Mouse (Mus musculus) cerebellum, adult 2 months (tissue): Measurements from ENCODE around the gene C130032M10Rik. TPM values are rescaled to one million over a fixed set of nuclear protein-coding genes. Genes with fewer than 3 reads are reported as not detected.

Source experiments
- DNase-seq, 2 experiments: peaks; one replicate each; pipeline ENCODE4 v3.0.0; 2021
- H3K27ac ChIP-seq: fragments of 200-500 bp; 2 replicates; pipeline ENCODE4 v1.5.1; 2012; ENCODE audit warnings: low read length, control low read depth, inconsistent platforms; ENCODE audit not compliant: insufficient read depth
- H3K27me3 ChIP-seq: fragments of 200-500 bp; 2 replicates; pipeline ENCODE4 v1.6.1; 2012; ENCODE audit warnings: inconsistent platforms, mild to moderate bottlenecking, low read length, moderate library complexity; ENCODE audit not compliant: control insufficient read depth, insufficient read depth
- H3K4me1 ChIP-seq: fragments of 200-500 bp; 2 replicates; pipeline ENCODE4 v1.6.1; 2011; ENCODE audit warnings: low read length; ENCODE audit not compliant: control insufficient read depth, insufficient read depth
- H3K4me3 ChIP-seq: fragments of 200-500 bp; replicated peaks from 2 replicates; pipeline ENCODE3; 2011; ENCODE audit warnings: mild to moderate bottlenecking, low read depth, low read length, control low read depth; ENCODE audit not compliant: insufficient read depth
- CTCF ChIP-seq: fragments of 200-500 bp; IDR thresholded peaks from 2 replicates; pipeline ENCODE4 v1.5.1; 2011; ENCODE audit warnings: low read depth, mild to moderate bottlenecking, control low read depth, low read length, moderate library complexity, borderline replicate concordance; ENCODE audit not compliant: insufficient read depth
- POLR2A ChIP-seq: fragments of 200-500 bp; IDR thresholded peaks from 2 replicates; pipeline ENCODE4 v1.6.1; 2011; ENCODE audit warnings: low read length, control low read depth, borderline replicate concordance; ENCODE audit not compliant: insufficient read depth
- WGBS: fragments of 180-500 bp; shearing (Covaris S2); methylation state at CpG from one replicate; pipeline ENCODE4 v1.1.7; 2018; 5-methylcytosine and 5-hydroxymethylcytosine counted together
- polyA plus RNA-seq: library from polyadenylated mRNA; depleted of rRNA; stranded (reverse); fragments of >200 nt; gene quantifications from 2 replicates; pipeline ENCODE4 v1.2.3, GENCODE M21; 2012

Gene C130032M10Rik
- polyA plus RNA-seq, 1 experiment, result not detected

DNA sequence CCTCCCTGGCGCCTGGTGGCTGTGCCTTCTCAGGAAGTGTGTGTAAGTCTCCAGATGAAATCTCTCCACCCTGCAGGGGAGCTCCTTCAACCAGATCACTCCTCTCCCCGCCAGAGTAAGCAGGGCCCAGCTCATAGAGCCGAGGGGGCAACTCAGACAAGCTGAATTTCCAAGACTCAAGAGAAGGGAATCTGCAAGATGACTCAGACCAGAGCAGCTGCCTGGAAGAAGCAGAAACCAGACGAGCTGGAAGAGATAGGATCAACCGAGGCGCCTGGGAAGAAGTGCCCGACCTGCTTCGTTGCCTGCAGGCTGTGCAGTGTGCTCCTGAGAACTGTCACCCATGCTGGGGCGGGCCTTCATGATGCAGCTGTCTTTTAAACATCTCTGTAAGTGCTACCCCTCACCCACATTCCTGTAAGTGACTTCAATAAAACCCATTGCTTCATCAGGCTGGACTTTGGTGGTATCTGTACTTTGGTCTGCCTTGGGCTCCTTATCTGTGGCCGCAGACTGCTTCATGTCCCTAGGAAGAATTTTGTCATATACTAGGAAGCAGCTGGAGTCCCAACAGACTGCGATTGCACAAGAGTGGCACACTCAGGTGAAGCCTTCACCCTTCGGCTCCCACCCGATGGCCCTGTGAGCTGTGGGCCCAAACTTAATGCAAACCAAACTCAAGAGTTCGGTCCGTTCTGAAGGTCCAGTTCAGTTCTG lies 12.6 kb upstream of the C130032M10Rik start:
- no peak for DNase-seq
- Histone ChIP-seq H3K27me3 (no peaks in the 10 kb centered on the region), H3K4me1 (no peaks in the 10 kb centered on the region), H3K27ac (no peak overlapping the region), H3K4me3 (no peak overlapping the region)
- no peak for TF ChIP-seq CTCF
- TF ChIP-seq POLR2A, result no peak
- 70% methylated on average over 15 of the region's 15 CpGs for WGBS

DNA sequence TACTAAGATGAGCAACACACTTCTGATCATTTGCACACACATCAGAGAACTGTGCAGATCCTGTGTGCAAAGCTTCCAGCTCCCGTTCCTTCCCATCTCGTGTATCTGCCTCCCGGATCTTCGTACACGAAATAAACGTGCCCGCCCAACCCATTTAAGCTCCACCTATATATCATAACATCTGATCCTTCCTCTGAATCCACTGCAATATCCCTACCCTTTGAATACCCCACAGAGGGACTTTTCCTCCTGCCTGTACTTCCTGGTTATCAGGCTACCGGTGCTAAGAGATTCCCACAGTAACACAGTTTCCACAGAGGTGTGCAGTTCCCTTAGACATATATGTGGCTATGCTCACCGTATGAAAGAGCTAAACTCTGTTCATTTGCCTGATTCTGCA lies 10.7 kb upstream of the C130032M10Rik start, which contains the start of gene Ccr4:
Gene Ccr4, minus strand, starts transcription at position 101 of the 400 bp plus-strand sequence.
- Histone ChIP-seq H3K27me3 (no peaks in the 10 kb centered on the region; the same call in 1 of the 2 replicates), H3K4me3 (no peak within 1 kb of the TSS), H3K27ac (no peak within 1 kb of the TSS), H3K4me1 (no peaks in the 10 kb centered on the region)
- DNase-seq, result no peak
- 87% methylated on average over 9 of the region's 9 CpGs for WGBS
- TF ChIP-seq CTCF, result no peak
- TF ChIP-seq POLR2A, result no peak

DNA sequence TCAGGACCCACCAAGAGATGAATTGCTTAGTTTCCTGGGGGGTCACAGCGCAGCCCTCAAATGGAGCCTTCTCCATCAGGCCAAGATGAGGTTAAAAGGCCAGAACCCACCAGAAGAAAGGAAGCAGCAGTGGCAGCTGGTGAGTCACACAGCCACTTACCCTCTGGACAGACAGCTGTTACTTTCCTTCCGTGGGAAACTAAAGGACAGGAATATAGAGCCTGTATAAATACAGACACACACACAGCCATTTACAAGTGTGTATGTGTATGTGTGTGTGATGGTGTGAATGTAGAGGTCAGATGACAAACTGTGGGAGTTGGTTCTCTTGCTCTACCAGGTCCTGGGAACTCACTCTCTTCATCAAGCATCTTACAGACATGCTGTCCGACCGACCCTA lies 8.9 kb upstream of the C130032M10Rik start:
- WGBS, result 78% methylated on average over 4 of the region's 4 CpGs
- Histone ChIP-seq H3K4me3 (no peak overlapping the region), H3K27ac (no peak overlapping the region), H3K4me1 (no peaks in the 10 kb centered on the region), H3K27me3 (no peaks in the 10 kb centered on the region; the same call in 1 of the 2 replicates)
- TF ChIP-seq CTCF (no peak), POLR2A (no peak)
- no peak for DNase-seq

DNA sequence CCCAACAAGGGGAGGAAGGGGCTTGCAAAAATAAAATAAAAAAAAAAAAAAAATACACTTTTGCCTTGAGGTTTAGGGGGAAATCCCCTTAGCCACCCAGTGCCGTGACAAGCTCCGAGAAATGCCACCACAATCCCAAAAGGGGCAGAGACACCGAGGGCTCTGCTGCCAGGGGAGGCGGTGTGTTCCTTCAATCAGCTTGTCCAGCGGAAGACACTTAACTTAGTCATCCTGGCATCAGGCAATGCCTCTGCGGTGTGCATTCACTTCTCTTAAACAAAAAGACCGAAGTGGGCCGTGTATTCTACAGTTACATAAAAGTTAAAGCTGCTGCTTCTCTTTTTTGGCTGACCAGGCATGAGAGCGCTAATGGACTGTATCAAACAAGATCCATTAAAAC lies 8.1 kb upstream of the C130032M10Rik start:
- Histone ChIP-seq H3K4me3 (no peak overlapping the region), H3K27ac (no peak overlapping the region), H3K27me3 (no peaks in the 10 kb centered on the region; the same call in 1 of the 2 replicates), H3K4me1 (no peaks in the 10 kb centered on the region)
- DNase-seq, result no peak
- 81% methylated on average over 9 of the region's 9 CpGs for WGBS
- no peak for TF ChIP-seq POLR2A

DNA sequence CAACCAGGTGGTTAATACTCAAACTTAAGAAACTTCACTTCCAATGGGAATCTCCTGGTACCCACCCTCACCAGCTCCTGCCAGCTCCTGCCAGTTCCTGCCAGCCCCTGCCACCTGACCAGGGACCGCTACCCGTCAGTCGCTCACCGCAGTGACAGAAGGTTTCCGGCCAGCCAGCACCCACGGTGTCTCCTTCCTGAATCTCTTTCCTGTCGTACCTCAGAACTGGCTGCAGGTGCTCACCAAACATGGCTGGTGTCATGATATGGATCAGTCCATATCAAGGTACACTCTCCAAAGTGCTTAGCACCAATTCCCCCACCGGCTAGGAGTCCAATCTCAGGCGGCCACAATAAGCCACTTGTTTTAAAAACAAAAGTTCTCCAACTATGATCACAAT lies 5.7 kb upstream of the C130032M10Rik start:
- no peak overlapping the region for H3K4me3 ChIP-seq
- H3K4me1 ChIP-seq, result no peaks in the 10 kb centered on the region
- DNase-seq, result no peak
- TF ChIP-seq POLR2A (no peak), CTCF (no peak)
- H3K27me3 ChIP-seq, result no peaks in the 10 kb centered on the region; the same call in 1 of the 2 replicates
- H3K27ac ChIP-seq, result no peak overlapping the region
- 93% methylated on average over 9 of the region's 9 CpGs for WGBS

DNA sequence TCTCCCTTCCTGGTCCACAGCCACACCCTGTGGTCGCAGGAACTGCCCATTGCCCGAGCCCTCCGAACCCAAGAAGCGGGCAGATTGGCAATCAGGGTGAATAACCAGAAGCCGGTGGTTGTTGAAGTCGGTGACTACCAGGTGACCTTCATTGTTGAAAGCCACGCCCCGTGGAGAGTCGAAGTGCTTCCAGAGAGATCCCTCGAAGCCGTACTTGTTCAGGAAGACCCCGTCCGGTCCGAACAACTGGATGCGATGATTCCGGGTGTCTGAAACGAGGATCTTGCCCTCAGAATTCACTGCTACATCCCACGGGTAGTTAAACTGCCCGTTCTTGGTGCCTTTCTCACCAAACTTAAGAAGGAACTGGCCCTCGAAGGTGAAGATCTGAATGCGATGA lies 2.7 kb upstream of the C130032M10Rik start:
- TF ChIP-seq POLR2A, result no peak
- no peak for TF ChIP-seq CTCF
- DNase-seq, result no peak
- Histone ChIP-seq H3K27ac (no peak overlapping the region), H3K27me3 (no peaks in the 10 kb centered on the region; the same call in 1 of the 2 replicates), H3K4me1 (no peaks in the 10 kb centered on the region), H3K4me3 (no peak overlapping the region)
- 97% methylated on average over 21 of the region's 21 CpGs for WGBS

DNA sequence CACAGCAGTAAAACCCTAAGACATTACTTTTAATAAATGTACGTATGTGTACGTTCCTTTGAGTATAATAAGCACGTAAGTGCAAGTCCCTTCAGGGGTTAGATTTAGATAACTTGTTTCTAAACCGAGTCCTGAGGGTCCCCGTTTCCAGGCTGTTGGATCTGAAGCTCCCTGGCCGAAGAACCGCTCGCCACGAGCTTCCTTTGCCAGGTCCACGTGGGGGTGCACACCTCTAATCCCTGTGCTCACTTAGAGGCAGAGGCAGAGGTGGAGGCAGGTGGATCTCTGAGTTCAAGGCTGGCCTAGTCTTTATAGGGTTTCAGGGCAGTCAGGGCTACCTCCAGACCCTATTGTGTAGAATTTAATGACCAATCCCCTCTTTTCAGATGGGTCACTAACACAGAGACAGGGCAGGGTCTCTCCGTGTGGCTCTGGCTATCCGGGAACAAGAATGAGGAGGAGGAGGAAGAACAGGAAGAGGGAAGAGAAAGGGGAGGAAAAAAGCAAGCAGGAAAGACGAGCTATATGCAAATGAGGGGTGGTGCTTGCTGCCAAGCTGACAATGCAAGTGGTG lies 2.5 kb downstream of the C130032M10Rik start:
- Histone ChIP-seq H3K4me3 (no peak overlapping the region), H3K27ac (no peak overlapping the region), H3K27me3 (no peaks in the 10 kb centered on the region), H3K4me1 (no peaks in the 10 kb centered on the region)
- 75% methylated on average over 13 of the region's 13 CpGs for WGBS
- TF ChIP-seq CTCF, result no peak
- TF ChIP-seq POLR2A, result no peak
- no peak for DNase-seq
